Mouse (Mus musculus): ENCODE measurements around the gene Map3k5.

Map3k5 gene

DNA sequence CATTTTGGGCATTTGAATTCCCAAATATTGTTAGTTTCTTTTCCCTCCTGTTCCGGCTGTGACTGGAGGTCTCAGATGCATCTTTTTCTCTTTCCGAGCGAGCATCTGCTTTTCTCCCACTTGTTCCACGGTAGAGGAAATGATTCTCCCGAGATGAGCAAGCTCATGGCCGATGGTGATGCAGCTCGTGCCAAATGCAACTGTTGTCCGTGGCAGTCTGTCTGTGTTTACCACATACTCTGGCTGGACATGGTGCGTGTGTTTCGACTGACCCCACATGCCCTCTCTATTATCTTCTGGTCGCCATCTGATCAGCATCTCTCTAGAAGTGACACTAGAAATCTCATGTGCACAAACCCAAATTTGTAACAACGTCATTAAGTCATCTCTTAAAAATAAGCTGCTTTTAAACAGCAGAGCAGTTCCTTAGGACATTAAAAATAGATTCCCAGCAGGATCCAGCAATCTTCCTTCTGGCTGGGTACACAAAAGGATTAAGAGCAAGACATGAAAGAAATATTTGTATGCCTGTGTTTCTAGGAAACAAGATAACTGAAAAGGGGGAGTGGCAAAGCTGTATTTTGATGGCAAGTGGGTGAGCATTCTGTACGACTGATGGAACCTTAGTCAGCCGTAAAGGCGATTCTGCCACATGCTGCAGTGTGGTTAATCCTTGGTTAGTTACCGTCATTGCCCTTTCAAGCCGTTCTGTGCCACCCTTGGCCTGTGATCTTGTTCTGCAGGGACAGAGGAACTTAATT is 72.2 kb downstream of the Map3k5 start:
- peak in 1 of 2 experiments; percentile 18 for DNase-seq (ENCODE audit: low spot score in 2 of 2)

- DNase-seq (ENCODE audit: low spot score in 2 of 2), result no peak
These were observed 75.0 kb downstream of the Map3k5 start for GRCm38 (mm10) chr10:20009310-20009709.

GRCm38 (mm10) chr10:20010018-20010417 is 75.7 kb downstream of the Map3k5 start:
- no peak for DNase-seq (ENCODE audit: low spot score in 2 of 2)

GRCm38 (mm10) chr10:20018406-20018805 is 84.1 kb downstream of the Map3k5 start:
- no peak for DNase-seq (ENCODE audit: low spot score in 2 of 2)

DNA sequence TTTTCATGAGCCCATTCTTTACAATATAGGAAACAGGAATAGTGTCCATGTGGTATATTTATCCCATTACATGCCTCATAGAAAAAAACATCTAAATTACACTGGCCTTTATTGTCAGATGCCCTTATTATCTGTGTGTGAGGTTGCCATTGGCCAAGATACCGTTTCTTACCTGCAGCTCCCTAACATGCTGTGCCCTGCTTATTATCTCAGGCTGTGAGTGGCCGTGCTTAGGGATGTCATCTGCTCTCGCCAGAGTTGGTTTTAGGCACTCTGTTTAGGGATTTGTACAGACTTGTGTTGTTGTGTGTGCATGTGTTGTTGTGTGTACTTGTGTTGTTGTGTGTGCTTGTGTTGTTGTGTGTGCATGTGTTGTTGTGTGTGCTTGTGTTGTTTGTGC is 84.5 kb downstream of the Map3k5 start:
- DNase-seq (ENCODE audit: low spot score in 2 of 2), result no peak

DNA sequence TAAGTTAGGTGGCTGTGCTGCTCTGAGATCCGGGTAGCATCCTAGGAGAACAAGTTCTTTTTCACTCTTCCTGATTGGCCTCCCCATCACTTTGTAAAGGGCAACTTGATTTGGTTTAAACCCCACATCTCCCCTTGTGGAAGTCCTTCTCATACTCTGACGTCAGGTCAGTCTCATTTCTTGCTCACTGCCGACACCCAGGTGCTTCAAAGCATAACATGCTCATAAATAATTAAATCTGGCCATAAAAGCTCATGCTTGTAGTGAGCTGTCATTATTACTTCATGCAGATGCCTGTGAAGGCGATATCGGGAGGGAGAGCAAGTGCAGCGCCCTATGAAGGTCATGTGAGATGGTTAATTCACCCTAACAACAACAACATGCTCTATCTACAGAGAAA is 87.0 kb downstream of the Map3k5 start:
- no peak for DNase-seq (ENCODE audit: low spot score in 2 of 2)

DNA sequence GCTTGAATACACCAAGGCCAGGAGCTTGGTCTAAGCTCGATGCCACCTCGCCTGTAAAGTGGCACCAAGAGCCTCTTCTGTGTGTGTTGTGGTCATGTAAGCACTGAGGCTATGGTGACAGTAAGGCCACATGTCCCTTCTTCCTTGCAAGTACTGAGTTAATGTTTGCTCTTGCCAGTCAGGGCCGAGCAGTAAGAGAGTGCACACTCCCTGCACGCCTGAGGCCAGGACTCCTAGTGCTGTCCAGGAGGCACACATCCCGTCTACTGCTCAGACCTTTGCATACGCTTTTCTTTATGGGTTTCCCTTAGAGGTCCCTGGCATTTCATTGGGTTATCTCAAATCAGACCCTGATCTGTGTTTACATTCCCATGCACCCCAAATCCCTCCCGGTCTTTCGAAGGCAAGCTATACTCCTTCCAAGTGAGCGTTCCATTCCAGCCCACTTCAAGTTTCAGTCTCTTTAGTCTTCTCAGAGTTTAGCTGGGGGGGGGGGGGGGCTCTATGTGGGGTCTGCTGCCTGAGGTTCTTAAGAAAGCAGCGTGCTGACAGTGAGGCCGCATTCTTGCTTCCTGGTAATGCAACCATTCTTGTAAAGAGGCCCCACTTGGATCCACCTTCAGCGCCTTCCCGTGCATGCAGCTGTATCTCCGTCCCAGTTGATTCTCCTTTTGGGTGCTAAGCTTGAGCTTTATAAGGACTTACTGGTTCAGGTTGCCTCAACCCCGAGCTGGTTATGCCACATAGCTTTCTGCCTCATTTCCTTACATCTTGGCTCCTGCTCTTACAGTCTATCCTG is 87.6 kb downstream of the Map3k5 start:
- DNase-seq (ENCODE audit: low spot score in 2 of 2), result no peak

- no peak for DNase-seq (ENCODE audit: low spot score in 2 of 2)
These were observed 88.5 kb downstream of the Map3k5 start for GRCm38 (mm10) chr10:20022608-20023340.

GRCm38 (mm10) chr10:20023524-20023923 is 89.3 kb downstream of the Map3k5 start:
- DNase-seq (ENCODE audit: low spot score in 2 of 2), result no peak

GRCm38 (mm10) chr10:20024891-20025290 is 90.6 kb downstream of the Map3k5 start:
- no peak for DNase-seq (ENCODE audit: low spot score in 2 of 2)

GRCm38 (mm10) chr10:20025781-20026520 is 91.7 kb downstream of the Map3k5 start:
- DNase-seq (ENCODE audit: low spot score in 2 of 2), result no peak

DNA sequence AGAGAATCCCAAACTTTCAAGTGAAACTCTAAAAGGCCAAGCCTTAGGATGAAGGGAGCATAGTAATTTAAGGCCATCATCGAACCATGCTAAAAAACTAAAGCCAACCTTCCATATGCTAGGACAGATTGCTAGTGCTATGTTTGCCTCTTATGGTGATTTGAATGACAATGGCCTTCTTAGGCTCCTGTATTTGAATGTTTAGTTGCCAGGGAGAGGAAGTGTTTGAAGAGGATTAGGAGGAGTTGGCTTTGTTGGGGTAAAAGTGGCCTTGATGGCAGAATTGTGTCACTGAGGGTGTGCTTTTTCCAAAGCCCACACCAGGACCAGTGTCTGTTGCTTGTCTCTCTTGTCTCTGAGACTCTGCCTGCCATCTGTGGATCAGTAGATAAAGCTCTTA is 96.4 kb downstream of the Map3k5 start:
- DNase-seq (ENCODE audit: low spot score in 2 of 2), result no peak

DNA sequence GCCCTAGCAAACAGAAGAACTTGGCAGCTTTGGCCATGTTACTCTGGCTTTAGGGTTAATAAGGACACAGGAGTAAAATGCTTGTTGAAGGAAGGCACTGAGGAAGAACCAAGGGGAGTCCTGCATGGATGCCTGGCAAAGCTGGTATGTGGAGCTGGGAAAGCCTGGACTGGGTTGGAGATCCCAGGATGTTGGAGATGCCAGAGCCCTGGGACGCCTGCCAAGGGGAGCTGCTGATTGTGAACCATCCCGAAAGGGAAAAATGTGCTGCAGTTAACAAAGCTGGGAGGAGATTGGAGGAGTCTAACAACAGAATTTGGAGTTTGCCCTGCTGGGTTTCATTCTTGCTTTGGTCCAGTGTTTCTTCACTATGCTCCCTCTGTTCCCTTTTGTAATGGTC is 97.7 kb downstream of the Map3k5 start:
- no peak for DNase-seq (ENCODE audit: low spot score in 2 of 2)

- DNase-seq (ENCODE audit: low spot score in 2 of 2), result no peak
These were observed 102.1 kb downstream of the Map3k5 start for GRCm38 (mm10) chr10:20036375-20036774.

GRCm38 (mm10) chr10:20036846-20037245 is 102.6 kb downstream of the Map3k5 start:
- DNase-seq (ENCODE audit: low spot score in 2 of 2), result no peak

- DNase-seq (ENCODE audit: low spot score in 2 of 2), result no peak
These were observed 105.3 kb downstream of the Map3k5 start for GRCm38 (mm10) chr10:20039531-20039930.

GRCm38 (mm10) chr10:20040116-20040515 is 105.8 kb downstream of the Map3k5 start:
- peak in 1 of 2 experiments; percentile 51 for DNase-seq (ENCODE audit: low spot score in 2 of 2)

DNA sequence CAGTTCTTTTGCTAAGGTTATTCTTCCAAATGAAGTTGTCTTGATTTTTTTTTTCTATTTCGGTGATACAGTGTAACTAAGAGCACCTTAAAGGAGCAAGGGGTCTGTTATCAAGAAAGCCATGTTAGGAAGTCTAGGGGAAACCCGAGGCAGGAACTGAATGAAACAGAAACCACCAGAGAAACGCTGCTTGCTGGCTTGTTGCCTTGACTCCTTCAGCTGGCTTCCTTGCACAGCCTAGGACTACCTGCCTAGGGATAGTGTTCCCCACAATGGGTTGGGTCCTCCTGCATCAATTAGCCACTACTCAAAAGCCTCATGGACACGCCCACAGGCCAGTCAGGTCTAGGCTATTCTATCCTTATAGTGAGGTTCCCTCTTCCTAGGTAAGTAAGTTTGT is 106.4 kb downstream of the Map3k5 start:
- DNase-seq (ENCODE audit: low spot score in 2 of 2), result no peak

DNA sequence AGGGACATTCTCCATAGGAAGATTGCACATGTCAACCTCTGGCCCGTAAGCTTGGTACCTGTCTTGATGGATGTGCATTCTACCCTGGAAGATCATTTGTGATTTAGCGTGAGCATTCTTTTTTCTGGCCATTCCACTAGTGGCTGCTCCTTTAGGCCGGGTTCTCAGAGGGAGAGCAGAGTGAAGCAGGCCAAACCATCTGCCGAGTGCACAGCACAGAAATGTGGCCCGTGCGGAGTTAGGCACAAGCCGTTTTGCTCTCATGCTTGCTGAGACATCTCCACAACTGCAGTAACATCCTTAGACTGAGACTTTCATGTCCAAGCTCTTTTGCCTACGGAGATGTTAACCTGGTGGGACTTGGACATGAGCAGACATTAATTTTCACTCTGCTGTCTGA is 107.8 kb downstream of the Map3k5 start:
- no peak for DNase-seq (ENCODE audit: low spot score in 2 of 2)

- no peak for DNase-seq (ENCODE audit: low spot score in 2 of 2)
These were observed 109.8 kb downstream of the Map3k5 start for GRCm38 (mm10) chr10:20044051-20044450.

DNA sequence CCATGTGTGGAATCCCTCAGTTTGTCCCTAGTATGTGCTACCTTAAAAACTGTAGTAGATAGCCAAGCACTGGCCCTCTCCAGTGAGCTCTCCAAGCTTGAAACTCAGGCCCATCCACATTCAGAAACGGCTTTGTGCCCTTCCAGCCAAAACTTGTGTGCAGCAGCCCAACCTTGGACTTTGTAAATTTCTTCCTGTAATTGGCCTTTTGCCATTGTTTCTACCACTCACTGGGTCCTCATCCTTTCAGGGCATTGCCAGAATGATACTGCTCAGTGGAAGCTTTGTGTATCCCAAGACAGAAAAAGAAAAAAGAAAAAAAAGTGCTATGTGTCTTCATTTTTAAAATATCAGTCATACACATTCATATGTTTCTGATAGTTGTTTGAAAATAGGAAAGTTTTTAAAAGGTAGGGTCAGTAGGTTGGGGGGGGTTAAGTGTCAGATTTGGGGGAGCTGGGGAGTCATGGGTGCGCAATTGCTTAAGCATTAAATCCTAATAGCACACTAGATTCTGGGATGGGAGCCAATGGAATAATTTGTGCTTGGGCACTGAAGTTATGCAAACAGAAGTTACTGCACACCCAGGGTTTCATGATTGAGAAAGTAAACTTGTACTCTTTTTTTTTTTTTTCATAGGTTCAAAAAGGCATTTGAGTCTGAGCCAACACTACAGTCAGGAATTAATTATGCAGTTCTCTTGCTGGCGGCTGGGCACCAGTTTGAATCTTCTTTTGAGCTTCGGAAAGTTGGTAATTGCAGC is 111.6 kb downstream of the Map3k5 start:
- DNase-seq (ENCODE audit: low spot score in 2 of 2), result peak in 1 of 2 experiments; percentile 50
